Mouse (Mus musculus) embryo, embryonic 11 days (tissue): Measurements from ENCODE around the gene Ctdnep1.

Experiments used
- DNase-seq: peaks from one replicate; pipeline ENCODE4 v3.0.0-alpha.2; 2015

The Ctdnep1 gene

DNA sequence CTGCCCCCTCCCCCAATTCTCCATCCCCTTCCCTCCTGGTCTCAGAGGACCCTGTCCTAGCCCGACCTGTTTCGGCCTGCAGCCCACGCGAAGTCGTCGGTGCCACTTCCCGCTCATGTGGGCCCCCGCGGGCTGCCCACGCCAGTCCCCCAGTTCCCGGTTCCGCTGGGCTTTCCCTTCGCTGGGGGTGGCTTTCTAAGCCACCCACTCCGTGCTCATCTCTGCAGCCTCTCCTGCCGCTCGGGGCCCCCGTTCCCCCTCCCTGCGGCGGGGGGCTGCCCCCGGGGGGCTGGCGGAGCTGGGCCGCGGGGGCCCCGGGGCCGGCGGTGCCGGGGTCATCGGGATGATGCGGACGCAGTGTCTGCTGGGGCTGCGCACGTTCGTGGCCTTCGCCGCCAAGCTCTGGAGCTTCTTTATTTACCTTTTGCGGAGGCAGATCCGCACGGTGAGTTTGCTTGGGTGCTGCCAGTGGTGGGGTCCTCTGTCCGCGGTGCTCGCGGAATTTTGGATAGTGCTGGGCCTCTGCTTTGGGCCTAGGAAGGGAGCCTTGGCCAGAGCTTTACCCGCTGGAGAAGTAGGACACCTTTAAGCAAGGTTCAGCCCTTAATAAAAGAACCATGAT, at the start of gene Ctdnep1:
Gene Ctdnep1, plus strand, starts transcription at position 16 of the 622 bp plus-strand sequence.
- peak; percentile 41 for DNase-seq

DNA sequence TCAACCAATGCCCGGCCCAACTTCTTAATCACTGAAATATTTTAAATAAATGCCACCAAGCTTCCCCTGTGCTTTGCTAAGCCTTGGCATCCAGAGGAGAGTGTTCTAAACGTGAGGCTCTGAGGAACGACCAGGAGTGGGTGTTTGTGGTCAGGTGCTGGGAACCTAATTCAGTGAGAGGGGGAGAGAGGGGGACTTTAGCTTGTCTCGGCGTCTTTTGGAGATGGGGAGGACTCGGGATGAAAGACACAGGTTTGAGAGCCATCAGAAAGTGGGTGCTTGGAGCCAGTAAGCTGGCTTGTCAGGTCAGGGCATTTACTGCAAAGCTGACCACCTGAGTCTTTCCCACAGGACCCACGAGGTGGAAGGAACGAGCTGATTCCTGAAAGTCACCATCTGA, 49.2 kb upstream of the Ctdnep1 start:
- DNase-seq: no peak

DNA sequence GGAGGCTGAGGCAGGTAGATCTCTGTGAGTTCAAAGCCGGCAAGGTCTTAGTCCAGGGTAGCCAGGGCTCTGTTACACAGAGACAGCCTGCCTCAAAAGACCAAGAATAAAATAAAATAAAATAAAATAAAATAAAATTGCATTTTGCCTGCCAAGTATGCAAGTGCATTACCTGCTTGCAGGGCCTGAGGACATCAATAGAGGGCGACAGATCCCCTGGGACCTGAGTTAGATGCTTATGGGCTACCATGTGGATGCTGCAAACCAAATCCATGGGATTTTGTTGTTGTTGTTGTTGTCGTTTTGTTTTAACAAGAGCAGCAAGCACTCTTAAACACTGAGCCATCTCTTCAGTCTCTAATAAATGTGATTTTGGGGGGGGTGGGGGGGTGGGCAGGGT, 48.7 kb upstream of the Ctdnep1 start:
- no peak for DNase-seq

DNA sequence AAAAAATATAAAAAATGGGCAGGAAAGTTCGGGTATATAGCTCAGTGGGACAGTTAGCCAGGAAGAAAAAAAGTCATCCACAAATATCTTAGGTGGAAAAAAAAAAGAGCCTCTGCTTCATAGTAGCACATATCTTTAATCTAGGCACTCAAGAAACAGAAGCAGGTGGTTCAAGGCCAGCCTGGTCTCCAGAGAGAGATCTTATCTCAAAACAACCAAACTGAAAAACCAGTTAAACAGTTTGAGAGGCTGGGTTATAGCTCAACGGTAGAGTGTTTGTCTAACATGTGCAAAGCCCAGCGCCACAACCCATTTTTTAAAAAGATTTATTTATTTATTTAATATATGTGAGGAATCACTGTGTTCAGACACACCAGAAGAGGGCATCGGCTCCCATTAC, 47.9 kb upstream of the Ctdnep1 start:
- DNase-seq: no peak

DNA sequence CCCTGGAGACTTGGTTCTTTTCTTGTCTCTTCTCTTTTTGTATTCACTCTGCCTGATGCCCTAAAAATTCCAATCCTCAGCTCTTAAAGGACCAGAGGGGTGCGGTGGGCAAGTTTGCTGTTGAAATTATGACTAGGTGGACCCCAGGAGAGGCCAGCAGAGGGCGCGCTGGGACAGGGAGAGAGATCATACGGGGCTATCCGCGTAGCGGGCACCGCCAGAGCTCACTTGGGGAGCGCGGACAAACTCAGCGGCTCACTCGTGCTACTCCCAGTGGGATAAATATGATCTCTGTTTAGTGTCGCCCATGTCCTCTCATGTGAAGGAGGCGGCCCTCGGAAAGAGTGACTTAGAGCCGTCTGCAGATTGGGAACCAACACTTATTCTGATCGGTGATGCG, 46.8 kb upstream of the Ctdnep1 start:
- peak; percentile 94 for DNase-seq

DNA sequence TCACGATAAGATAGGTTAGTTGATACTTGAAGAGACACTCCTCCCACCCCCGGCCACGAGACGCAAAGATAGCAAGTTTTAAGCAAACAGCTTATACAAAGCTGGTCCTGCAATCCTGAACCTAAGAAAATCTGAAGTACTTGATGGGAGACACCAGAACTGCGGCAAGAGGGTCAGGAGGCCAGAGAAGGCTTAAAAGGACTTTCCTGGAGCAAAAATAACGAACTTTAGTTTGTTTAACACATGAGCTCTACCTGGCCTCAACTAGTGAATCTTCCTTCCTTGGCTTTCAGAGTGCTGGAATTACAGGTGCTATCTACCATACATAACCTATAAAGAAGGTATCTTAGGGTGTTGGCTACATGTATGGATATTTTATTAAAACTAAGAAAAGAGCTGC, 46.3 kb upstream of the Ctdnep1 start:
- no peak for DNase-seq

DNA sequence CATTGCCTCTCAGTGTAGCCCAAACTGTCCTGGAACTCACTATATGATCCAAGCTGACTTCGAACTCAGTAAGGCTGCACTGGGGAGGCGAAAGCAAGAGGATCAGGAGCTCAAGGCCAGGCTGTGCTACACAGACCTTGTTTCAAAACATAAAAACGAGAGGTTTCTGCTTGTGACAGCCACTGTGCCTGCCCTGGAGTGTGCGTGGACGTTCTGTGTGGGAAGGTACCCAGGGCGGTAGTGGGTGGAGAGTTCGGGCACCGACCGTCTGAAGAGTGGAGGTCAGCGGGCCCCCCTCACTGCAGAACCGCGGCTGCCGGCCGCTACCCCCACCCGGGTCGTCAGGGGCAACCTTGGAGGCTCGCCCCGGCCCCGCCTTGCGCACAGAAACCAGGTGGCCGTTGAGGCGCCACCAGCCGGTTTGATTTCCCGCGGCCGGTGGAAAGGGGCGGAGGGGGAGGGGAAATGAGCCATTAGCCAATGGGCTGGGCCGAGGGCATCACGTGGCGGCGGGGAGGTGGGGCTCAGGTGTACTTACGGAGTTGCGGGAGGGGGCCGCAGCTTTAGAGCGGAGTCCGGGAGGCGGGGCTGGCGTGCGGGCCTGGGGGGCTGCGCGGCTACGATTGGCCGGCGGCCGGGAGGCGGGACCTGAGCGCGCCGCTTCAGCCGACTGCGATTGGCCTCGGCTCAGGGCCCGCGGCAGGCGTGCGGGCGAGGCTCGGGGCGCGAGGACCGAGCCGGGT, 45.6 kb upstream of the Ctdnep1 start, which contains the start of gene Ybx2:
Gene Ybx2, plus strand, starts transcription at position 660 of the 743 bp plus-strand sequence.
- peak; percentile 96 for DNase-seq

DNA sequence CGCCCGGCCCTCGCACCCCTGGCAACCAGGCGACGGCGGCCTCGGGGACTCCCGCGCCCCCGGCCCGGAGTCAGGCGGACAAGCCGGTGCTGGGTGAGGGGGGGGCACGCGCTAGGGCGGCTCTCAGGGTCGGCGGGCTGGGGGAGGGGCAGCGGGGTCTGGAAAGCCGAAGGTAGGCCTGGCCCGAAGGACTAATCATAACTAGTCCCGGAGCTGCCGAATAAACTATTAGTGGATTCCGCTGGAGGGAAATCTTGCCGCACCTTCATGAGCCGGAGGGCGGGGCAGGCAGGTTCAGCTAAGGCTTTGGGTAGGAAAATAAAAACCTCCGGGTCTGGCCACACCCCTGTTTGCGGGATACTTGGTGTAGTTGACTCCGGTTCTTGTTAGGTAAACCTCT, 44.8 kb upstream of the Ctdnep1 start:
- peak; percentile 31 for DNase-seq

DNA sequence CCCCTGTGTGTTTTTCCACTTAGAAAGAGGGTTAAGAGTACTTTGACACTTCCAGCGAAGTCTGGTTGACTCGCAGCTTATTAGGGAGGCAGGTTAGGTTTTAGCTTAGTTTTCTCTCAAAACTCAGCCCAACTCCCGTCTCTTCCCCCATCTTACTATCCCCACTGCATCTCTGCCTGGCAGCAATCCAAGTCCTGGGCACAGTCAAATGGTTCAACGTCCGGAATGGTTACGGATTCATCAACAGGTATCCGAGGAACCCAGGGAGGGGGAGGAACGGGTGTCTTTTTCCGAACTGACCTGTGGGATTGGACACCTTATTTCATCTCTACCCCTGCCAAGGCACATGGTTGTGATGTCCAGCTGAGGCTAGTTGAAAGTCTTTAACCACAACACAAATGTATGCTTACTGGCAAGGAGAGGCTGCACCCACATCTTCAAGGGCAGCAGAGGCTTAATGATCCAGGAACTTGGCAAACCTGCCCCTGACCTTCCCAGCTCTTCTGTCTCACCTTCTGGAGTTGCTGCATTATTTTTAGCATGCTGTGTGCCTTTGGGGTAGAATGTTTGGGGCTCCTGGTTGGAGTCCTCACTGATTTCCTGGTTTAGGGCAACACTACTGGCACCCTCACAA, 44.1 kb upstream of the Ctdnep1 start:
- DNase-seq: no peak

DNA sequence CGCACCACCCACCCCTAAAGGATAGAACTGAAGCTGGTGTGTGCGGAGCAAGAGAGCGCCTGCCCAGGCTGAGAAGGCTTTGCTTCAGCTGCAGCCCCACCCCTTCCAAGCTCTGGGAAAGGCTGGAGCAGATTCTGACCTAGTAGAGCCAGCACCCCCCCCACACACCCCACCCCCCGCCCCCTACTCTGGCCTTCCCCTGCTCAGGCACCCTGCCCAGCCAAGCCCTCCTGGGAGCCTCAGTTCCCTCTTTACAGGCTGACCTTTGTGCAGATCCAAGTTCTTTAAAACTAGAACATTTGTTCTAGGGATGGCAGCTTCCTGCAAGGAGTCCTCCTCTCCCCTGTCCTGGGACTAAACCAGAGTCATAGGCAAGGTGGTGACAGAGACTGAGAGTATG, 43.6 kb upstream of the Ctdnep1 start:
- no peak for DNase-seq

DNA sequence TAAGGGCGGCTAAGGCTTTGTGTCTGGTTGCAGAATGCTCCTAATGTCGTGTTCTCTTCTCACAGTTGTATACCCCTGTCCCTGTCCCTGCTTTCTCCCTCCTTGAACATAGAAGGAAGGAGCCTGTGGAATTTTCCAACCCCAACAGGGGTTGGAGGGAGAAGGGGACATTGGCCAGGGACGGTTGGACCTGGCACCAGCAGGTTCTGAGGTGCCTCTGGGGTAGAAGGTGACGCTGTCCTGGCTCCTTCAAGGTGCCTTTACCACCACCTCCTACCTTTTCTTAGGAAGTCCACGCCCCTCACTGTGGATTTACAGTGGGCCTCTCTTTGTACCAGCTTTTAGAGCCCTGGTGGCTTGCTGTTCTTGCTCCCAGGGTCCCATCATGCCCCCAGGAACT, 43.1 kb upstream of the Ctdnep1 start:
- DNase-seq: no peak

DNA sequence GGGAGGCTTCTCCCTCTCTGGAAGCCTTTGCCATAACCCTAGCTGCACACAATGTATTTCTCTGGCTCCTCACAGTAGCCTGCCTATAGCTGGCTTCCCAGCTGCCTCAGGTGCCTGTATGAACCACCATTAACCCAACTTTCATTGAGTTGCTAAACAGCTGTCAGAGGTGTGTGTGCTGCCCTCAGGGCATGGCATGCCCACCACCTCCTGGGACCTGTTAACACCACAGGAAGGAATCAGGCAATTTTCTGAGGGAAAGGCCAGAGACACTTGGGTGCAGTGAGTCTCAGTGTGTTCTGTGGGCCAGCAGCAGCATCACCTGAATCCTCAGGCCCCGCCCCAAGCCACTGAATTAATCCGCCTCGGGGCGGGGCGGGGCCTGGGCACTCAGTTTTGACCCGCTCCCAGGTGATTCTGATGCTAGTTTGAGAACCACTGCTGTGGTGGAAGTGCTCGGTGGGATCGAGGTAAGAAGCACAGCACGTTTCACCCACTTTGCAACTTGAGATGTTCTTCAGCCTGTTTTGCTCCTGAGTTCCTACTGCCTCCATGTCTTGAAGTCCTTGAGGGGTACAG, 42.5 kb upstream of the Ctdnep1 start:
- DNase-seq: no peak

DNA sequence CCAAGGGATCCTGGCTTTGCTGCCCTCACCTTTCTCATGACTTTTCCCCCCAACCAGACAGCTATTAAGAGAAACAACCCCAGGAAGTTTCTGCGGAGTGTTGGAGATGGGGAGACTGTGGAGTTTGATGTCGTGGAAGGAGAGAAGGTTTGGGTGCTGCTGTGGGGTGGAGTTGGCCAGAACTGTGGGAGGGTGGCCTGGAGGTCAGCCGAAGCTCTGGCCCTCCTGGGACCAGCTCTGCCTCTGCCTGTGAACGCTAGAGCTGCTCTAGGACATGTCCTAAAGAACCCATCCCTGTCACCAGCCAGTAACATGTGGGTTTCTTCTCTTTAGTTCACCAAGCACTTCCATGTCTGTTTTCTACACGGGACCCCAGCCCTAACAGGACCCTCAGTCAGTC, 41.8 kb upstream of the Ctdnep1 start:
- no peak for DNase-seq

DNA sequence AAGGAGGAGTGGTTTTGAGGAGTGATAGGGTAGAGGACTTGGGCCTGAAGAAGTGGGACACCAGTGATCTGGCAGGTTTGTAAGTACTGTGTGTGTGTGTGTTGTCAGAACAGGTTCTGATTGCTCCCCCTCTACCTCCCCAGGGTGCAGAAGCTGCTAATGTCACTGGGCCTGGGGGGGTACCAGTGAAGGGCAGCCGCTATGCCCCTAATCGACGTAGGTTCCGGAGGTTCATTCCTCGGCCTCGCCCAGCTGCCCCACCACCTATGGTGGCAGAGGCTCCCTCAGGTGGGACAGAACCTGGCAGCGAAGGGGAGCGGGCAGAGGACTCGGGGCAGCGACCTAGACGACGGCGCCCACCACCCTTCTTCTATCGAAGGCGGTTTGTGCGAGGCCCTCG, 41.2 kb upstream of the Ctdnep1 start:
- no peak for DNase-seq

DNA sequence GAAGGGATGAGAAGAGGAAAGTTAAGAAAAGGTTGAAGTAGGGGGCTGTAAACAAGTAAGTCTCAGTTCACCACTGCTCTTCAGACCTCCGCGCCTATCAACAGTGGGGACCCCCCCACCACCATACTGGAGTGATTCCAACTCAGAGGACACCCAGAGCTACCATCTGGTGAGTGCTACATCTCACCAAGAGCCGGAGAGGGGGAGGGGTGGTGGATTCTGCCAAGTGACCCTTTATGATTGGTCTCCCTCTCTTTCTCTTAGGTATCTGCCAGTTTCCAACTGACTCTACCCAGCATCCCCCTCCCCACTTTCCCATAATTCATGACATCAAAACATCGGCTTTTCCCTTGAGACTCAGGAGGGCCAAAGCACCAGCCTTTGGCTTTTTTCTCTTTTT, 40.0 kb upstream of the Ctdnep1 start:
- DNase-seq: no peak

DNA sequence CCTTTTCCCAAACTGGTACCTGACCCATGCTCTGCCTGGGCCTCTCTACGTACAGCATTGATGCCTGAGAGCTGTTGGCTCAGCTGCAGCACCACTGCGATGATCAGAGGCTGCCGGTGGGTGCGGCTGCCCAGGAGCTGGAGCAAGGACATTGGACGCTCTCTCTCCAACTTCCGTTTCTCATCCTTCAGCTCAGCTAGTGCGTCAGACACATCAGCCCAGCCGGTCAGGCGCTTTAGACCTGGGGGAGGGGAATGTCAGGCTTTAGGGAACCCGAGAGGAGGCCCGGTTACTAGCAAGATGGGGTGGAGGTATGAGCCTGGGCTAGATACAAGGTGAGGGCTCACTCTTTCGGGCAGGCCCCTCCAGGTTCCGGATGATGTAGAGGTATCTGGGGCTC, 35.7 kb upstream of the Ctdnep1 start:
- DNase-seq: no peak

DNA sequence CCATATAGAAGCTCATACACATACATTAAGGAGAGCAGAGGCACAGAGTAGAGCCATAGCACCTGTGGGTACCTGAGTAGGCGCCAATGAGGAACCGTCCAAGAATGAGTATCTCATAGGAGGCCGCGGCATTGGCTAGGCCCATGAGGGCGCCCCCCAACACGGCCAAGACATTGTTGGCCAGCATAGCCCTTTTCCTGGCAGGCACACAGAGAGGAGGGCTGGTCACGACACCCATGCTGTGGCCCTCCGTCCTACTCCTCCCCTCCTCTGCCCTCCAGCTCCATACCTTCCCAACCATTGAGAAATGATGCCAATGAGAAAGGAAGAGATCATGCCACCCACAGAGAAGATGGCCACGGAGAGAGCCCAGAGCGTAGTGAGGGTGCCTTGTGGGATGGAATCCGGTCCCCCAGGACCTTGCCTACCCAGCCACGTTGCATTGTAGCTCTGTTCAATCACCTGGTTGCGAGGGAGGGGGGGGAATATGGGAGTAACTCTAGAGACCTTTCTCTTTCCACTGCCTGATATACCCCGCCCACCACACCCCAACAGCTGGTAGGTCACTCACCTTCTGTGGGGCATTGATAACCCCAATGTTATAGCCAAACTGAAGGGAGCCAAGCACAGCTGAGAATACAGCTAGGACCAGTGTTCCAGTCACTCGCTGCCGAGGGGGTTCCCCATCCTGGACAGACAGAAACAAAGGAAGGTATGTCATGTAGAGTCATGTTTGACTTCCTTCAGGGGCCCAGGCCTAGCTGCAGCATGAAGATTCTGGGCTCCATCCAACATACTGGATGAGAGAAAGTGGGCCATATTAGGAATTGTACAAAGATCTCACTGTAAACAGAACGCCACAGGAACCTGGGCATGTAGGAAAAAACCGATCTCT, 34.7 kb upstream of the Ctdnep1 start:
- no peak for DNase-seq

DNA sequence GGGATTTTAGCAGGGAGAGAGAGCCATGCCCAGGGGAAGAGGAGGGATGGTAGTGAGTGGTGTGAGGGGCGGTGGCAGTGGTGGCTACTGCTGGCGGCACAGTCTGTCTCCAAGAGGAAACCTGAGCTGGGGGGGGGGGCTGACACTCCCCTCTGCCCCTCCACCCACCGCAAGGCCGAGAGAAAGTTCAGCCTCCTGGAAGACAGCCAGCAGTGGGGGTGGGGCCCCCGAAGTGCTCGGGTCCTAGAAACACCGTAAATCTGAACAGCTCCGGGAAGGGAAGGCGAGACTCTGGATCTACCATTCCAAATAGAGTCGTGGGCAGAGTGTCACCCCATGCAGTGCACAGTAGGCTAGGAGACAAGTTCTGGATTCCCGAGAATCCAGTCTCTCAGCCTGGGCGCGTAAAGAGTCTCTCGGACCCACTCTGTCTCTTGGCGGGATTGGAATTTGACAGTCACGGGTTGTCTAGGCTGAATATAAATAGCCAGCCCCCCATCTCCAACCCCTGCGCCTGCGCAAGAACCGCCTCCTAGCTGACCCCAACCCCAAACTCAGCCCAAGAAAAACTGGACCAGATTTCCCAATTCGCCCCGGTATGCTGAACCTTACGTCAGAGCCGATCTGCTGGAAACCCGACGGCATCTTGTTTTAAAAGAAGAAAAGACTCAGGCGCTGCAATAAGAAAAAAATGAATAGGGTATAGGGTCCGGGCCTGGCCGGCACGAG, 33.5 kb upstream of the Ctdnep1 start:
- peak; percentile 73 for DNase-seq

DNA sequence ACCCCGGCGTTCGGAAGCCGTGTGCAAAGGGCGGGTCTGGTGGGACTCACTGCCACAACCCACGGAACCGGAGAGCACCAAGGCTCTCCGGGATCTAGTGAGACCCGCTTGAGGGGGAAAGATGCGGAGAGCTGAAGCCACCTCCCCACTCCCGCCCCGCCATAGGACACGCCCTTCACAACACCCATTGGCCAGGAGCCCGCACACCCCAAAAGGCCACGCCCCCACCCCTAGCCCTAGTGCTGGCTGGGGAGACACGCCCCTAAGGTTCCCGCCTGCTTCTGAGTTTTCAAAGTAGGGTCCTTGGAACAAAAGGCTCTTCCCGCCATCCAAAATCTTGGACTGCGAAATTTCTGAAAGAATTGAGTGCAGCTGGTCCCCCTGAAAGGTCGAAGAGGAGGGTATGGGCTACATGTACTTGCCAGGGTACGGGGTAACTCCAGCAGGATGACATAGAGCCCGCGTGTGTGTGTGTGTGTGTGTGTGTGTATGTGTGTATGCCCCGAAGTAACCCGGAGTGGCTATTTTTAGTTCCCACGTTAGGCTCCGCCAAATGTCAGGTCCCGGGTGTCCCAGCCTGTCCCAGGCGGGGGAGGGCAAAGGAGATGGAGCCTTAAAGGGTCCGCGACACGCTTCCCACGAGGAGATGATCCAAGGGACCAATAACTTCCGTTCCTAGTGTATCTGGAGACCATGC, 32.7 kb upstream of the Ctdnep1 start, which contains the start of gene Slc2a4:
Gene Slc2a4, minus strand, starts transcription at position 123 of the 697 bp plus-strand sequence.
- DNase-seq: peak; percentile 99

DNA sequence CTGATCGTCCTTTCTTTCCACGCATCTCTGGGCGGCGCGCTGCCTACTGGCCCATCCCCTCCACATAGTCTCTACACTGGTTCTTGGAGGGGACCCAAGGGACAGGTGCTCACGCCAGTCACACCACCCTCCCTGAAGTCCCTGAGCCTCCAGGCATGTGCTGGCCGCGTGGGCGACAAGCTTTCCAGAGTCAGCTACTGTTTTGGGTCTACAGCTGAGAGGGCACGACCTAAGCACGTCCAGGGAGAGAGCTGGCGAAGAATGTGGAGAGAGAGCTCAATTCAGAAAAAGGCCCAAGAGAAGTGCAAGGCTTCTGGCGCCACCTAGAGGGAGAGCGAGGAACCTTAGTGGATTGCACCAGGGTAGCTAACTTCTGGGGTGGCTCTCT, 32.2 kb upstream of the Ctdnep1 start:
- peak; percentile 93 for DNase-seq

DNA sequence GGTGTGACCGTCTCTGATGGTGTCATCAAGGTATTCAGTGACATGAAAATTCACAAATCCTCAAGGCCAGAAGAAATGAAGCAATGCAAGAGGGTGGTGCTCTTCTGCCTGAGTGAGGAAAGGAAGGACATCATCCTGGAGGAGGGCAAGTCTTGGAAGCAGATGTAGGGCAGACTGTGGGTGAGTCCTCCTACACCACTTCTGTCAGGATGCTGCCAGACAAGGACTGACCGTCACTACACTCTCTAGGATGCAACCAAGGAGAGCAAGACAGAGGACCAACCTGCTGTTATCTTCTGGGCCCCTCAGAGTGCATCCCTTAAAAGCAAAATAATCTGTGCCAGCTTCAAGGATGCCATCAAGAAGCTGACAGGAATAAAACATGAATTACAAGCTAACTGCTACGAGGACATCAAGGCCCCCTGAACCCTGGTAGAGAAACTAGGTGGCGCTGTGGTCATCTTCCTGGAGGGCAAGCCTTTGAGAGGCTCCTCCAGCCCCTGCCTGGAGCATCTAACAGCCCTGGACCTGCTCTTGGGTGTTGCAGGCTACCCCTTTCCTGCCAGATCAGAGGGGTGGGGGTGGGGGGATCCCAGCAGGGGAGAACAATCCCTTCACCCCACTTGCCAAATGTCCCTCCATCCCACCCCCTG, 30.0 kb upstream of the Ctdnep1 start:
- peak; percentile 57 for DNase-seq
